Mouse (Mus musculus) CH12.LX (cell line): ENCODE data around the gene Bach2. TPM values are rescaled to one million over a fixed set of nuclear protein-coding genes. Genes with fewer than 3 reads are reported as not detected.

ENCODE experiments used
- DNase-seq: peaks from one replicate; pipeline ENCODE4 v3.0.0-alpha.2; 2013; ENCODE audit errors: extremely low read depth
- H3K27ac ChIP-seq: 2 replicates; pipeline ENCODE4 v1.5.1; 2012; ENCODE audit warnings: low read depth, mild to moderate bottlenecking, control low read depth, moderate library complexity; ENCODE audit not compliant: insufficient read depth
- H3K27me3 ChIP-seq: replicated peaks from 2 replicates; pipeline ENCODE3; 2012; ENCODE audit warnings: inconsistent platforms
- H3K36me3 ChIP-seq, 2 experiments: replicated peaks in 1 of 2; 2 replicates each; pipeline versions ENCODE3 to v1.6.1; 2012; ENCODE audit warnings: inconsistent platforms in 1 of 2, low read length in 1 of 2, mild to moderate bottlenecking in 1 of 2, mixed read lengths in 1 of 2, moderate library complexity in 1 of 2; ENCODE audit not compliant: control insufficient read depth in 1 of 2, insufficient read depth in 1 of 2
- H3K4me1 ChIP-seq, 2 experiments: 2 replicates each; pipeline ENCODE4 v1.6.1; 2012; ENCODE audit warnings: inconsistent platforms in 1 of 2, moderate library complexity in 1 of 2; ENCODE audit not compliant: insufficient read depth in 2 of 2, control insufficient read depth in 1 of 2
- H3K4me2 ChIP-seq: 2 replicates; pipeline ENCODE4 v1.6.1; 2012; ENCODE audit warnings: low read depth, mild to moderate bottlenecking, control low read depth; ENCODE audit not compliant: poor library complexity, insufficient read depth, severe bottlenecking
- H3K4me3 ChIP-seq, 3 experiments: fragments of 150-350 bp in 1 of 3; sonication (generic) in 1 of 3; replicated peaks in 1 of 3; 2 replicates each; pipeline versions ENCODE3 to v1.5.1; 2011 to 2012; ENCODE audit warnings: low read depth in 2 of 3, low read length in 2 of 3, mild to moderate bottlenecking in 2 of 3, moderate library complexity in 2 of 3, control low read depth in 1 of 3, improper control_type of control experiment in 1 of 3, inconsistent platforms in 1 of 3, mixed read lengths in 1 of 3; ENCODE audit not compliant: poor library complexity in 1 of 3
- H3K79me2 ChIP-seq: replicated peaks from 2 replicates; pipeline ENCODE4 v1.6.1; 2012; ENCODE audit warnings: mild to moderate bottlenecking, moderate library complexity; ENCODE audit not compliant: control insufficient read depth, poor library complexity, insufficient read depth, severe bottlenecking; ENCODE audit errors: extremely low read depth
- H3K9ac ChIP-seq: 2 replicates; pipeline ENCODE4 v1.6.1; 2012; ENCODE audit warnings: low read depth, mild to moderate bottlenecking, control low read depth, moderate library complexity; ENCODE audit not compliant: insufficient read depth
- H3K9me3 ChIP-seq: replicated peaks from 2 replicates; pipeline ENCODE3; 2012; ENCODE audit warnings: low read length, inconsistent platforms, mixed read lengths
- BHLHE40 ChIP-seq: IDR thresholded peaks from 2 replicates; pipeline ENCODE4 v1.6.1; 2011; ENCODE audit warnings: mild to moderate bottlenecking, low read depth, low read length, improper control_type of control experiment
- CHD1 ChIP-seq: IDR thresholded peaks from 2 replicates; pipeline ENCODE4 v1.6.1; 2012; ENCODE audit warnings: low read depth, low read length, improper control_type of control experiment, inconsistent platforms
- CTCF ChIP-seq, 2 experiments: IDR thresholded peaks in 1 of 2; conservative IDR thresholded peaks in 1 of 2; 2 replicates each; pipeline ENCODE4 v1.5.1; 2011 to 2012; ENCODE audit warnings: low read depth in 2 of 2, low read length in 2 of 2, improper control_type of control experiment in 1 of 2, inconsistent platforms in 1 of 2, mild to moderate bottlenecking in 1 of 2, moderate library complexity in 1 of 2
- E2F4 ChIP-seq: IDR thresholded peaks from 2 replicates; pipeline ENCODE4 v1.6.1; 2011; ENCODE audit warnings: low read depth, low read length, improper control_type of control experiment; ENCODE audit not compliant: insufficient replicate concordance
- ELF1 ChIP-seq: IDR thresholded peaks from 2 replicates; pipeline ENCODE4 v1.6.1; 2014; ENCODE audit warnings: low read depth, mild to moderate bottlenecking, inconsistent platforms, low read length, improper control_type of control experiment
- EP300 ChIP-seq: IDR thresholded peaks from 2 replicates; pipeline ENCODE4 v1.6.1; 2011; ENCODE audit warnings: low read length, improper control_type of control experiment
- GABPA ChIP-seq: IDR thresholded peaks from 2 replicates; pipeline ENCODE4 v1.6.1; 2012; ENCODE audit warnings: low read depth, low read length, improper control_type of control experiment, inconsistent platforms; ENCODE audit not compliant: insufficient replicate concordance
- IRF4 ChIP-seq: IDR thresholded peaks from 2 replicates; pipeline ENCODE4 v1.6.1; 2014; ENCODE audit warnings: low read depth, mild to moderate bottlenecking, inconsistent platforms, low read length, improper control_type of control experiment
- JUN ChIP-seq: IDR thresholded peaks from 2 replicates; pipeline ENCODE4 v1.6.1; 2011; ENCODE audit warnings: low read depth, mild to moderate bottlenecking, low read length, improper control_type of control experiment, moderate library complexity; ENCODE audit not compliant: insufficient read depth
- JUND ChIP-seq: conservative IDR thresholded peaks from 2 replicates; pipeline ENCODE4 v1.6.1; 2011; ENCODE audit warnings: low read depth, low read length, improper control_type of control experiment
- MAX ChIP-seq: IDR thresholded peaks from 2 replicates; pipeline ENCODE4 v1.6.1; 2011; ENCODE audit warnings: low read length, improper control_type of control experiment
- MEF2A ChIP-seq: IDR thresholded peaks from 2 replicates; pipeline ENCODE4 v1.6.1; 2014; ENCODE audit warnings: low read depth, mild to moderate bottlenecking, inconsistent platforms, low read length, improper control_type of control experiment, borderline replicate concordance
- NELFE ChIP-seq: IDR thresholded peaks from 2 replicates; pipeline ENCODE4 v1.6.1; 2011; ENCODE audit warnings: low read depth, low read length, improper control_type of control experiment
- NRF1 ChIP-seq: IDR thresholded peaks from 2 replicates; pipeline ENCODE4 v1.6.1; 2014; ENCODE audit warnings: low read depth, mild to moderate bottlenecking, inconsistent platforms, low read length, improper control_type of control experiment, moderate library complexity
- POLR2A ChIP-seq: IDR thresholded peaks from 2 replicates; pipeline ENCODE4 v1.6.1; 2011; ENCODE audit warnings: low read depth, mild to moderate bottlenecking, improper control_type of control experiment, low read length
- POLR2AphosphoS2 ChIP-seq: IDR thresholded peaks from 2 replicates; pipeline ENCODE4 v1.6.1; 2011; ENCODE audit warnings: low read depth, low read length, improper control_type of control experiment
- RCOR1 ChIP-seq: conservative IDR thresholded peaks from 2 replicates; pipeline ENCODE4 v1.6.1; 2012; ENCODE audit warnings: low read depth, mild to moderate bottlenecking, inconsistent platforms, low read length, improper control_type of control experiment
- SIN3A ChIP-seq: IDR thresholded peaks from 2 replicates; pipeline ENCODE4 v1.6.1; 2012; ENCODE audit warnings: low read length, improper control_type of control experiment, inconsistent platforms
- SMC3 ChIP-seq: IDR thresholded peaks from 2 replicates; pipeline ENCODE4 v1.6.1; 2011; ENCODE audit warnings: low read depth, low read length, improper control_type of control experiment
- TBP ChIP-seq: conservative IDR thresholded peaks from 2 replicates; pipeline ENCODE4 v1.6.1; 2011; ENCODE audit warnings: low read depth, low read length, improper control_type of control experiment
- TCF12 ChIP-seq: IDR thresholded peaks from 2 replicates; pipeline ENCODE4 v1.6.1; 2014; ENCODE audit warnings: low read depth, mild to moderate bottlenecking, inconsistent platforms, low read length, improper control_type of control experiment
- UBTF ChIP-seq: IDR thresholded peaks from 2 replicates; pipeline ENCODE4 v1.6.1; 2012; ENCODE audit warnings: low read depth, mild to moderate bottlenecking, inconsistent platforms, low read length, improper control_type of control experiment, moderate library complexity
- USF2 ChIP-seq: conservative IDR thresholded peaks from 2 replicates; pipeline ENCODE4 v1.6.1; 2011; ENCODE audit warnings: low read depth, low read length, improper control_type of control experiment
- dilution Hi-C: fragments of 300-500 bp; cut with MboI; formaldehyde crosslinking; loops from 2 replicates; pipeline ENCODE4 v1.14.3; 2020; ENCODE audit warnings: low sequenced_read_pairs; ENCODE audit not compliant: extremely low pct_unique_long_range_greater_than_20kb, extremely low pct_ligation_motif_present
- in situ Hi-C: fragments of 300-500 bp; cut with MboI; formaldehyde crosslinking; loops from 3 replicates; pipeline ENCODE4 v1.14.3; 2019; ENCODE audit warnings: low sequenced_read_pairs, low pct_ligation_motif_present, low pct_unique_long_range_greater_than_20kb, mixed read lengths
- polyA plus RNA-seq: library from polyadenylated mRNA; unstranded; fragments of >175 nt; gene quantifications from 2 replicates; pipeline ENCODE4 v1.2.1, GENCODE M21; 2012; ENCODE audit warnings: low read depth; ENCODE audit not compliant: insufficient read length
- total RNA-seq, 2 experiments: library from RNA; depleted of rRNA; stranded (reverse); fragments of 300-350 nt in 1 of 2; fragments of >200 nt in 1 of 2; gene quantifications; 2 replicates each; pipeline ENCODE4 v1.2.3; 2012 to 2014

Gene Bach2
- total and polyA plus RNA-seq, 3 experiments, result 0.11 TPM; not detected in 2

DNA sequence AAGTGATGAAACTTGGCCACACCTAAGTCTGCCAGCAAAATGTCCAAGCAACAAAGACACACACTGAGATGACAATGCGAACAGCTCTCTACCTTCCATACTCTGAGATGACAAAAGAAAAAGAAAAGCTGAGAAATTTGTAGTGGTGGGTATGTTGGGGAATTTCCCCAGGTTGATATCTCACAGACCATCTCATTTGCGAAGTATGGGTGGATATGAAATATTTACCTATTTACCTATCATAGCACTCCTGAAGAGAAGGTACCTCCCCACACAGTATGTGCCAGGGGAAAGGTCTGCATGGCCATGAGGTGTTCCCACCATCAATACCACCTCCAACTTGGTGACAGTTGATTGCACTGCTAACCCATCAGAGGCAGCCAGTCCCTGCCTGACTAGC lies 13.4 kb upstream of the Bach2 start:
- in situ Hi-C loops, result no loop called here

DNA sequence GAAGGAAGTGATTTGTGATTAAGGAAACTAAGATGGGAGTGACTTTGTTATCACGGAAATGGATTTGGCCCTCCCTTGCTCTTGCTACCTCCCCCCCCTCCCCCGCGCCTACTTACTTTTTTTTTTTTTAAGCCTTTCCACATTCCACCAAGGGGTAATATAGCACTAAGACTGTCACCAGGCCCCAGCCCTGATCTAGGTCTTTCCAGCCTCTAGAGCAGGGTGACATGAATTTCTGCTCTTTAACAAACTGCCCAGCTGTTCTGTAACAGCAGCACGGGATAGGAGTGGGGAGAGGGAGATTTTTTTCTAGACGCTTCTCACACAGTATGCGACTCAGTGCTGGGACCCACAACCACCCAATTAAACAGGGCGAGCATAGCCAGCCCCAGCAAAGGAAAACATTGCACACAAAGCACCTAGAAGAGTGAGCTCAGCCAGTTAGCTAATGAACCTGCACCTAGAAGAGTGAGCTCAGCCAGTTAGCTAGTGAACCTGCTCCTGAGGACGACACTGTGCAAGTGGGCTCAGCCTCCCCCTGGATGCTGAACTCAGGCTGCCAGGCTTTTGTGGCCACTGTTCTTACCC lies 10.5 kb upstream of the Bach2 start:
- H3K4me1 ChIP-seq, result peaks cover 0 to 15% of the 10 kb centered on the region in 2 experiments; a peak in 2 of 4 replicates
- no peak overlapping the region for H3K4me3 ChIP-seq
- no peaks in the 10 kb centered on the region for H3K9me3 ChIP-seq
- H3K4me2 ChIP-seq, result no peak overlapping the region
- dilution Hi-C loops, result no loop called here
- DNase-seq, result no peak
- H3K36me3 ChIP-seq, result no peaks in the 10 kb centered on the region
- H3K9ac ChIP-seq, result no peak overlapping the region
- in situ Hi-C loops, result no loop called here
- peaks cover 5% of the 10 kb centered on the region for H3K27me3 ChIP-seq
- no peak overlapping the region for H3K27ac ChIP-seq
- no peaks in the 10 kb centered on the region for H3K79me2 ChIP-seq
- TF ChIP-seq CTCF (conservative IDR thresholded peaks at IDR 0.05 in 1 of 2, IDR thresholded peaks at IDR 0.05 in 1 of 2; ENCODE audit: low read depth in 2 of 2, low read length in 2 of 2), result no peak
- TF ChIP-seq JUND, result no peak
- no peak for TF ChIP-seq EP300
- no peak for TF ChIP-seq JUN
- TF ChIP-seq IRF4, result no peak
- no peak for TF ChIP-seq ELF1
- TF ChIP-seq E2F4, result no peak
- TF ChIP-seq NELFE, result no peak

More for the DNA sequence above, 13.4 kb upstream of the Bach2 start:
- dilution Hi-C loops, result no loop called here
- Histone ChIP-seq H3K9me3 (no peaks in the 10 kb centered on the region), H3K36me3 (no peaks in the 10 kb centered on the region), H3K4me1 (peaks cover 0 to 11% of the 10 kb centered on the region in 2 experiments; a peak in 2 of 4 replicates), H3K4me3 (no peak overlapping the region), H3K9ac (no peak overlapping the region), H3K27ac (no peak overlapping the region), H3K27me3 (no peaks in the 10 kb centered on the region), H3K79me2 (no peaks in the 10 kb centered on the region), H3K4me2 (no peak overlapping the region)
- TF ChIP-seq SIN3A (no peak), BHLHE40 (no peak), CTCF (conservative IDR thresholded peaks at IDR 0.05 in 1 of 2, IDR thresholded peaks at IDR 0.05 in 1 of 2; ENCODE audit: low read depth in 2 of 2, low read length in 2 of 2) (no peak), CHD1 (no peak), USF2 (no peak), EP300 (no peak), POLR2AphosphoS2 (no peak), MAX (no peak), RCOR1 (no peak), GABPA (no peak), E2F4 (no peak), POLR2A (no peak), TBP (no peak), NRF1 (no peak), TCF12 (no peak), SMC3 (no peak), MEF2A (no peak), UBTF (no peak)
- no peak for DNase-seq
